Mouse (Mus musculus): ENCODE data around the gene Gm5678.
"Not testable (repeated sequence)": the region's sequence is repeated elsewhere in the genome, so short reads cannot be mapped to it uniquely, and the experiment has no call there.

Gene Gm5678

DNA sequence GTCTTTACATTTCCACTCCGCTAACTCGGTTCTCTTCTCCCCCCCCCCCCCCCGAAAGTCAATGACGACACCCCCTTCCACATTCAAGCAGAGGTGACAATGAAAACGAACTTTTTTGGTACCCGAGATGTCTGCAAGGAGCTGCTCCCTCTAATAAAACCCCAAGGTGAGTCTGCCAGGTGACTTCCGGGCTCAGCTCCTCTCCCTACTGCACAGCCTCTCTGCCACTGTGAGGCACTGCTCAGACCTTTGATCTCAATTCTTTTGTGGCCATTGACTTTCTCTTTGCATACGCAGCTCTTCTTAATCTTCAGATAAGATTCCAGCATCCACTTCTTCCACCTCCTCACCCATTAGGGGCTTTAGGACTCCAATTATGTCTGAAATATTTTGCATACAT, 19.2 kb upstream of the Gm5678 start:
- no peak for DNase-seq

DNA sequence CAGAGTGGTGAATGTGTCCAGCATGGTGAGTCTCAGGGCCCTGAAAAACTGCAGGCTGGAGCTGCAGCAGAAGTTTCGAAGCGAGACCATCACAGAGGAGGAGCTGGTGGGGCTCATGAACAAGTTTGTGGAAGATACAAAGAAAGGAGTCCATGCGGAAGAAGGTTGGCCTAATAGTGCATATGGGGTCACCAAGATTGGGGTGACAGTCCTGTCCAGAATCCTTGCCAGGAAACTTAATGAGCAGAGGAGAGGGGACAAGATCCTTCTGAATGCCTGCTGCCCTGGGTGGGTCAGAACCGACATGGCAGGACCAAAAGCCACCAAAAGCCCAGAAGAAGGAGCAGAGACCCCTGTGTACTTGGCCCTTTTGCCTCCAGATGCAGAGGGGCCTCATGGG, 18.1 kb upstream of the Gm5678 start:
- DNase-seq = no peak

DNA sequence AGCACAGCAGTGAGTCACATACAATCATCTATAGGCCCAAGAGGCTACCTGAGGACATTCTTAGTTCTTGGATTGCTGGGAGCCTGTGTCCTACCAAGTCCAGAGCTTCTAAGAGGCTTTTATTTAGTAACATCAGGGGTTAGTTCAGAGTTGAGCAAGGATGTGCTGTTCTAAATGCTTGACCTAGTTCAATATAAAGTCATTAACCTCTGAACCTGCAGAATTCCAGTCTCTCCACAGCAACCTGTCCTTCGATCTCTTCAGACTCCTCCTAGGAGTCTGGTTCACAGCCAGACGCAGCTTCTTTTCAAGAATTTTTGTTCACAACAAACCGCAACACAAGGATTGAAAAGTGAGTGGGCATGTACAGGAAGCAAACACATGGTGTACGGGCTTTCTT, 16.9 kb upstream of the Gm5678 start:
- no peak for DNase-seq

DNA sequence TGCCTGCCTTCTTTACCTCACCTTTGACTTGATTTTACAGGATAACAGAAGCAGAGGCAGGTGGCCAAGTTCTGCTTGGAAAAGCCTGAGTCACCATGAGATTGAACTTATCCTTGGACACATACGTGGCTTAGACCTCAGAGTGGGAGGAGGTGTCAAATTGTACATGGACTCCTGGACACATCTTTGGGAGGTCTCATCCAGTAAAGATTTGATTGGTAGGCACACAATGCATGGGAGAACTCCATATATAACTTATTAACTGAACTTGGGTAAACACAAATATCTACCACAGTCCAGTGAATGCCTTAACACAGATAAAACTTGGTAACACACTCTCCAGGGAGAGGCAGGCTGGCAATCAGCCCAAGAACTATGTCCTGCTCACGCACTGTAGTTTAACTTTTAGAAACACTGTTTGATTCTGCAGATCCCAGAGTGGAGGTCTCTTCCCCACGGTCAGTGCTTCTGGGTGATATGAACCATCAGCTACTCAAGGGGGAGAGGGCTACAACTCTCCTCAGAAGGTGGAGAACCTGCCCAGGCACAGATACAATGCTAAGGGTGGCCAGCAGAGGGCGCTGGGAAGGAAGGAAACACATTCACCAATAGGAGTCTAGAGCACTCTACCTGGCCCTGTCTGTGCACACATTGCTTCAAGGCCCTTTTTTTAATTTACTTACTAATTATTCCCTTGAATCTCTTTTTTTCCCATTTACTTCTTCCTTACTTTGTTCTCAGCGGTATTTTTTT, 12.6 kb upstream of the Gm5678 start:
- peak; percentile 66 to 71 for DNase-seq

DNA sequence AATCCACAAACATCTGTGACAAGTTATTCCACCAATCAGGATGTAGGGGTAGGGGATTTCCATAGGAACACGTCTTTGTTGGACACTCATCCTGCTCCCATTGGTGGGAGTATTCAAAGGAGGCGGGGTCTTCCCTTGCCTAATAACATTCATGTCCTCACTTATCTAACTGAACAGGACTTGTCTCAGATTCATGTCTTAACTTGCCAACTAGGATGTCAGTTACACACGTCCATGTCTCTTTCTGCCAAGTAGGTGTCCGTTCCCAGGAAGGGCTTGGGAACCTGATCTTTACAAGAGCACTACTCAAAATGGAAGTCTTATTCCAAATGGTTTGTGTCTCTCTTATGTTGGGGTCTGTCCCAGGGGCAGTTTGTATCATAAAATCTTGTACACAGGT, 4.1 kb upstream of the Gm5678 start:
- DNase-seq = not testable (repeated sequence)

DNA sequence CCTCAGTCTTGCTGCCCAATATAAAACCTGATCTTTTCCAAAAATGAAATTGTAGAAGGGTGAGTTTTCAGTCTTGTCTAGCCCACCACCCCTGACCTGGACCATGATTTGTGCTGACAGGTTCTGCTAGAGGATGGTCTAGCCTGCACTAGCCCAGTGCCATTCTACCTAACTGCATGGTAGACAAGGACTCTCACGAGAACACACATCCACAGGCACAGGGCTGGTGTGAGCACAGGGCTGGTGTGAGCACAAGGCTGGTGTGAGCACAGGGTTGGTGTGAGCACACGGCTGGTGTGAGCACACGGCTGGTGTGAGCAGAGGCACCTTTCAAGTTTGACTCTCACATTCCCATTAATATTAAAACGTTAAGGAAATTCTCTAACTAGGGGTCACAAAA, 3.2 kb upstream of the Gm5678 start:
- no peak for DNase-seq

DNA sequence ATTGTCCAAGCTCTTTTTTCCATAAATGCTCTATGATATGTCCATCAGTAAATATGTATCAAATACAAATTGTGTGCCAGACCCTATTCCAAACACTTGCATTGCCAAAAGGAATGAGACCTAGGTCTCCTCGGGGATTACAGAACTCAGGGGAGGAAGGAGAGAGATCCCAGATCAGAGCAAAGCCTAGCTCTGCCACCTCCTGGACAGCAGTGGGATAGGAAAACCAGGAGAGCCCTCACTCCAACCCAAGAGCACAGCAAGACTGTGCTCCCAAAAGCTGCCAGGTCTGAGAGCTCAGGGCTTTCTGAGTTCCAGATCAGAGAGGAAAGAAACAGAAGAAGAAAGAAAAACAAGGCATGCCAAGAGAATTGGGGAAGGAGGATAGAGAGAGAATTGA, 1.2 kb upstream of the Gm5678 start:
- peak in 1 of 2 experiments; percentile 12 for DNase-seq

DNA sequence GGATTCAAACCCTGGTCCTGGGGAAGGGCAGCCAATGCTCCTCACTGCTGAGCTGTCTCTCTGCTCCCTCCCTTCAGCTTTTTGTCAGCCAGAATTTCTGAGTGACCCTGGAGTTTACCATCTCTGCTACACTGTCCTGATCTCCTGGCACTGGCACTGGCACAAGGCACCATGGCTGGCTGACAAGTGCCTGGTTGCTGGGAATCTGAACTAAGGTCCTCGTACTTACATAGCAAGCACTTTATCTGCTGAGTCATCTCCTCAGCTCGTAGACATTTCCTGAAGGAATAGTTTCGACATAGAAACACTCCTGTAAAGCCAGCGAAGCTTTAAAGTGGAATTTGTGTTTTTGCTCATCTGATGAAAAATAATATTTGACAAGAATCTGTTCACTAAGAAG, 16.1 kb downstream of the Gm5678 start:
- no peak for DNase-seq

DNA sequence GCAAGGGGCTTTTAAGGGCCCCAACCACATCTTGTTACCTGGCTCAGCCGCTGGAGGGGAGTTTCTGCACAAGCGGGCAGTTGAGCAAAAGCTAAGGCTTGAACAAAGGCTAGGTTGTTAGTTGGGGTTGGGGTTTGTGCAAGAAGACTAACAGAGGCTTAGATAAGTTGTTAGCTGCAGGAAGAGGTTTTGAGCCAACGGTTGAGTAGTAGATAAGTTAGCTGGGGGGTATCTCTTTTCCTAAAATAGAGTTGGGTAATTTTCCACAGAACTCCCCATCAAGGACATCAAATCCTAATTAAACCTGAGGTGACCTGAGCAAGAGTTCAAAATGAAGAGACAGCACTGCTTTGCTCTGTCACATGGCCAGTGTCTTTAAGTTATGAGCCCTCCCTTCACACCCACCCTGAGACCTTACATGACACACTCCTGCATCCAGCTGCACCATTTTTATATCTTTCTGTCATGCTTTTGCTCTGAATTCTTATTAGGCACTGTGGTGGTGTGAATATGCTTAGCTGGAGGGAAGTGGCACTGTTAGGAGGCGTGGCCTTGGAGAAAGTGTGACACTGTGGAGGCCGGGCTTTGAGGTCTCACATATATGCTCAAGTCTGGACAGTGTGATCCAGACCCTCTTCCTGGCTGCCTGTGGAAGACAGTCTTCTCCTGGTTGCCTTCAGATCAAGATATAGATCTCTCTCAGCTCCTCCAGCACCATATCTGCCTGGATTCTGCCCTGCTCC, 20.7 kb downstream of the Gm5678 start:
- no peak for DNase-seq

DNA sequence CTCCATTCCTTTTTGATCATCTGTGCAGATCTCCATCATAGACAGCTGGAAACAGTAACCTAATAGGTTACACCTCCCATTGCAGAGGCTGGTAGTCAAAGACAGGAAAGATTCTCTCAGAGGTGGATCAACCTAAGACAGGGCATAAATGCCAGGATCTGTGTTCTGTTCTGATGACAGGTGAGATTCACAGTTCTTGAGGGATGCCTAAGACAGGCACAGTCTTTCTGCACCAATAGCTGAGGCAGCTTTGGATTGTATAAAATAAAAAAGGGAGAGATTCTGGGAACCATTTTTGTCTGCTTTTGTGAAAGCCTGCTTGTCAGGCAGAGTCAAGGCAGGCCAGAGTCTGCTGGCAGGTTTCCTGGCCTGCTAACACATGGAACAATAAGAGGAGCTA, 40.1 kb downstream of the Gm5678 start:
- no peak for DNase-seq

DNA sequence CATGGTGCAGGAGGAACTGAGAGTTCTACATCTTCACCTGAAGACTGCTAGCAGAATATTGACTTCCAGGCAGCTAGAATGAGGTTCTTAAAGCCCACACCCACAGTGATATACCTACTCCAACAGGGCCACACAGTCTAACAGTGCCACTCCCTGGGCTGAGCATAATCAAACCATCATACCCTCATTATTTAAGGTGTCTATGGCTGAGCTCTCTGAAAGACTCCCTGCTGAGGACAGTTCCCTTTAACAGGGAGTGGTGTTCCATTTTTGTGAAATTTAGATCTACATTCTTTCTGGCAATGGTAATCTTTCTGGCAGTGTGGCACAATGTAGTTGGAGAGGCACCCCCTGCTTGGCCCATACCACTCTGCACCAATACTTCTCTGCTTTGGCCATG, 41.6 kb downstream of the Gm5678 start:
- DNase-seq = no peak

DNA sequence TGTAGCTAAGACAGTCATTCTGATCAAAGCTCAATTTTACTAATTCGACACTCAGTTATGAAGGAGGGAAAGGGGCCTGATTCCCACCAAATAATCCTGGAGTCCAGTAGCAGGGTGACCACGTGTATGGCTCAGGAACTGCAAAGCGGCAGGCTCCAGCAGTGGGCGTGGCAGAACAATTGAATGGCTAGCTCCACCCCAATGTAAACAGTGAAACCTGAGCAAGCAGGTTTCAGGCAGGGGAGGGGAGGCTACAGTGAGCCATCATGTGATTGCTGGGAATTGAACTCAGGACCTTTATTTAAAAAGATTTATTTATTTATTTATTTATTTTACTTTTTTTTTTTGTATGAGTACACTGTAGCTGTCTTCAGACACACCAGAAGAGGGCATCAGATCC, 42.6 kb downstream of the Gm5678 start:
- not testable (repeated sequence) for DNase-seq

DNA sequence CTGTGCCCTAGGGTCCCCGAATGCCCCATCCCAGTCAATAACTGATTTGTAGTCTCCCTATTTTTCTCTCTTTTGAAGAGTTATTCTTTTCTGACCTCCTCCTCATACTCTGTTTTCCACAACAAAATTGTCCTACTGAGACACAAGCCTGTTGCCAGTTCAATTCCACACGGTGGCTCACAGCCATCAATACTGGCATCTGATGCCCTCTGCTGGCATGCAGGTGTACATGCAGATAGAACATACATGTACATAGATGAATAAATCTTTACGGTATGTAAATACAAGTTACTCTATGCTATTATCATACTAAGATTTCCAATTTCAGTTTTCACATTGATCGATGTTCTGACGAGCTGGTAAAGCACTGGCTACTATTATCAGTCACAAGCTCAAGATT, 43.2 kb downstream of the Gm5678 start:
- no peak for DNase-seq

DNA sequence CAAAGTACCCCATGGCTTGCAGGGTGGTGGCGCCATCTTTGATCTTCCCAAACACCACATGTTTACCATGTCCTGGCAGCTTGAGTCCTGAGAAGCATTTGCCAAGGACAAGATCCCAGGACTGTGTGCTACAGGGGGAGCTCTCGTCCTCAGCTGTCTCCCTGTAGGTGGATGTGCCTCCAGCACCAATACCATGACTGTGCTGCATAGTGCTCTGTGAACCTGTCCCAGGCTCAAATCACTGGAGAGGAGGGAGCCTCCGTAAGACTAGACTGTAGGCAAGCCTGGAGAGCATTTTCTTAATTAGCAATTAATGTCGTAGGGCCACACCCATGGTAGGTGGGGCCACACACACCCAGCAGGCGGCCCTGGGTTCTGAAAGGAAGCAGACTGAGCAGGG, 48.5 kb downstream of the Gm5678 start:
- DNase-seq = no peak

DNA sequence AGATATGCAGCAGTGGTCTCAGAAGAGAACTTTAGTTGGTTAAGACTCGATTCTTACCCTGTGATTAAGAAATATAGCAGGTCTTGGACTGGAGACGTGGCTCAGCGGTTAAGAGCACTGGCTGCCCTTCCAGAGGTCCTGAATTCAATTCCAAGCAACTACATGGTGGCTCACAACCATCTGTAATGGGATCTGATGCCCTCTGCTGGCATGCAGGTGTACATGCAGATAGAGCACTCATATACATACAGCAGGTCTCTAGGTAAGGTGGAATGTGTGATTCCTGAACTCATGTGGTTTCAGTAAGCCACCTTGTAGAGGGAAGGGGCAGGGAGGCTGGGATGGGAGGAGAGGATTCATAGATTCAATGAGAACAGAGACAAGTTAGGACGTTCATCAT, 50.3 kb downstream of the Gm5678 start:
- DNase-seq = no peak

DNA sequence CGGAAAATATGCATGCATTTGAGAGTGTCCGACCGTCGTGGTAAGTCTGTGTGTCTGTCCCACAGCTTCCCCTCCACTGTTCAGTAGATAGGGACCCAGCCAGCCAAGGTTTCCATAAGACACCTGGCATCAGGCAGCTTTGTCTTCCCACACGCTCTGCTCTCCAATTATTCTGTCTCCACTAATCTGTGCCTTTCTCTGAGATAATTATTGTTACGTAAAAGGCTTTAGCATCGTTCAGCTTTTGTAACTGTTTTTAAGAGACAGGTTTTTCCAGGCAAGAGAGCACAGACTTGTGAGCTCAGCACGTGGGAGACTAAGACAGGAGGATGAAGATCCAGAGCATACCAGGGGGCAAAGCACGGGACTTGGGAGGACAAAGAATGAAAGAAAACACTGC, 51.3 kb downstream of the Gm5678 start:
- no peak for DNase-seq

All from cerebellum, postnatal 36 days (tissue).